Comparison of ENCODE assay signal across 18 mouse cellular contexts in genomic region chr4:44891344-44891743, GRCm38 (mm10).
"Had no signal": no experiment of that assay in that cellular context is flagged by ENCODE, and none has a peak within 500 bp of the region (broad histone marks: within the 10 kb centered on the region; RNA-seq: fewer than 3 reads in every experiment).

No protein-coding gene starts in this region.

- DNase-seq: liver, embryonic 13.5 days; liver, postnatal 0 days; lung, adult 2 months; lung, postnatal 14 days; lung, postnatal 36 days; right cerebral cortex, postnatal 14 days; thymus, adult 18-20 months; thymus, postnatal 14 days; thymus, postnatal 36 days had no signal

- H3K4me3 ChIP-seq: liver, embryonic 13.5 days; liver, embryonic 15.5 days; lung, embryonic 15.5 days; megakaryocyte, embryonic 14.5 days; midbrain, embryonic 13.5 days; midbrain, embryonic 15.5 days; neural tube, embryonic 12.5 days; stomach, embryonic 15.5 days had no signal

- H3K27ac ChIP-seq: liver, embryonic 13.5 days; liver, embryonic 15.5 days; lung, embryonic 15.5 days; macrophage; midbrain, embryonic 13.5 days; midbrain, embryonic 15.5 days; neural tube, embryonic 12.5 days; stomach, embryonic 15.5 days had no signal

- H3K4me1 ChIP-seq: liver, embryonic 13.5 days; liver, embryonic 15.5 days; lung, embryonic 15.5 days; midbrain, embryonic 13.5 days; midbrain, embryonic 15.5 days; neural tube, embryonic 12.5 days; stomach, embryonic 15.5 days had no signal

- H3K9me3 ChIP-seq: liver, embryonic 13.5 days; liver, embryonic 15.5 days; lung, embryonic 15.5 days; megakaryocyte, embryonic 14.5 days; midbrain, embryonic 13.5 days; midbrain, embryonic 15.5 days; neural tube, embryonic 12.5 days; stomach, embryonic 15.5 days had no signal

- ATAC-seq: liver, postnatal 0 days; lung, postnatal 0 days; midbrain, embryonic 13.5 days; midbrain, embryonic 15.5 days had no signal

- H3K27me3 ChIP-seq: liver, embryonic 13.5 days; liver, embryonic 15.5 days; lung, embryonic 15.5 days; megakaryocyte, embryonic 14.5 days; midbrain, embryonic 13.5 days; midbrain, embryonic 15.5 days; neural tube, embryonic 12.5 days; stomach, embryonic 15.5 days had no signal

- H3K9ac ChIP-seq: liver, embryonic 13.5 days; liver, embryonic 15.5 days; liver, postnatal 0 days; lung, embryonic 15.5 days; midbrain, embryonic 13.5 days; midbrain, embryonic 15.5 days; neural tube, embryonic 12.5 days; stomach, embryonic 15.5 days had no signal

- H3K36me3 ChIP-seq: midbrain, embryonic 15.5 days; neural tube, embryonic 12.5 days; stomach, embryonic 15.5 days had no signal

- H3K4me2 ChIP-seq: liver, embryonic 13.5 days; liver, embryonic 15.5 days; lung, embryonic 15.5 days; midbrain, embryonic 13.5 days; midbrain, embryonic 15.5 days; neural tube, embryonic 12.5 days; stomach, embryonic 15.5 days had no signal
